Mouse (Mus musculus) cortical plate, adult 2 months (tissue): ENCODE results near the gene Foxa3.

Source experiments
- CTCF ChIP-seq: fragments of 200-500 bp; IDR thresholded peaks from 2 replicates; pipeline ENCODE4 v1.5.1; 2011; ENCODE audit warnings: mild to moderate bottlenecking, control low read depth, low read length; ENCODE audit not compliant: insufficient read depth; ENCODE audit errors: extremely low read depth
- POLR2A ChIP-seq: fragments of 200-500 bp; IDR thresholded peaks from 2 replicates; pipeline ENCODE4 v1.6.1; 2011; ENCODE audit warnings: mild to moderate bottlenecking, low read length, control low read depth; ENCODE audit not compliant: insufficient read depth; ENCODE audit errors: extremely low read depth

DNA sequence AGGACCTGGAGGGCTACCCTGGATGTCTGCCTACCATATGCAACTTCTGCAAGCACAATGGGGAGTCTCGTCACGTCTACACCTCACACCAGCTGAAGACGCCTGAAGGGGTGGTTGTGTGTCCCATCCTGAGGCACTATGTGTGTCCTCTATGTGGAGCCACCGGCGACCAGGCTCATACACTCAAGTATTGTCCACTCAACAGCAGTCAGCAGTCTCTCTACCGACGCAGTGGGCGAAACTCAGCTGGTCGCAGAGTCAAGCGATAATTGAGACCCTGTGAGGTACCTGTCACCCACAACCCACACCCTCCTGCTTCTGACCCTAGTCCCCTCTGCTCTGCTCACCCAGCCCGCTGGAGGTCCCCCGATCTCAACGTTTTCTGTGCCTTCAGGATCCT is 35.6 kb downstream of the Foxa3 start:
- TF ChIP-seq CTCF (no peak), POLR2A (no peak)
